Mouse (Mus musculus): ENCODE data around the gene Map3k1.

- TF ChIP-seq CTCF (IDR thresholded peaks at IDR 0.05; ENCODE audit: insufficient read depth, low read length) (no peak), POLR2A (IDR thresholded peaks at IDR 0.05; ENCODE audit: borderline replicate concordance, extremely low read depth, low read depth, low read length) (no peak)
Measured at GRCm38 (mm10) chr13:111801662-111802270, 7.0 kb downstream of the Map3k1 start.
